Mouse (Mus musculus): ENCODE measurements at regions not wholly inside any gene's neighbourhood (a gene's known extent, or its start where the extent isn't known, plus 50 kb on each side); places are given as distances from the start of the nearest gene placed in this dataset.

- no peak for DNase-seq (ENCODE audit: low read depth)
Measured at GRCm38 (mm10) chr9:112014796-112015195, 220.9 kb downstream of the Arpp21 start.

DNA sequence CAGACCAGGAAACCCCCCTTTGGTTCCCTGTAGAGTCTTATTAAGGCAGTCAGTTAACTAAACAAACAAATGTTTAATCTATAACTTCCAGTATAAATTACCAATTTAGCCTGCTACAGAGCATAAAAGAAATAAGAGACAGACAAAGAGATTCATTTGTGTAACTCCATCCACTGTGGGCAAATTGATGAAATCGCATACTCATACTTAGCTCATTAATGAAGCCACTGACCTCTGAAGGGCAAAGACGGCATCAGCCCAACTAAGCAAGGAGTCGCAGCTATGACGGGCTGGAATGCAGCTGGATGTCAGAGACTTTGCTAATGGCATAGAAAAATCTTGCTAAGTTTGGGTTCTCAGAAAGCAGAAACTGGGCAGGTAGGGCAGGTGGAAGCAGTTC, 241.3 kb downstream of the Arpp21 start:
- DNase-seq (ENCODE audit: low read depth) = no peak

GRCm38 (mm10) chr9:111993844-111994243, 241.9 kb downstream of the Arpp21 start:
- DNase-seq (ENCODE audit: low read depth) = no peak

DNA sequence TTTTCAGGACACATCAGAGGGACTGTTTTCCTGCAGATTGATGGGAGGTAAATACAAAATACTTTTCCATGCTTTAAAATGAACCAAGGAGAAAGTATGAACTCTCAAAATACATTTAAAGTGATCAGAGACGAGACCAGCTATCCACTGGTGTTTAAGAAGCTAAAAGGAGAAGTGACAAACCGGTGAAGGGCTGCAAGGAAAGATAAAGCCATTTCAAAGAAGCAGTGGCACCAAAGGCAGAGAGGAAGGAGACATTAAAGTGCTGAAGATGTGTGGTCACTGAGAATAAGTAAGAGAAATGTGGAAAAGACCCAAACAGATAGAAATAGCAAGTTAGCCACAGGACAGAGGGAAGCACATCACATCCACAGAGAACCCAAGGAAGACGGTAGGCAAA, 245.7 kb downstream of the Arpp21 start:
- no peak for DNase-seq (ENCODE audit: low read depth)

GRCm38 (mm10) chr9:111963405-111964037, 272.2 kb downstream of the Arpp21 start:
- DNase-seq (ENCODE audit: low read depth) = no peak

GRCm38 (mm10) chr9:111957799-111958198, 267.7 kb upstream of the Stac start:
- peak; percentile 1 for DNase-seq (ENCODE audit: low read depth)

DNA sequence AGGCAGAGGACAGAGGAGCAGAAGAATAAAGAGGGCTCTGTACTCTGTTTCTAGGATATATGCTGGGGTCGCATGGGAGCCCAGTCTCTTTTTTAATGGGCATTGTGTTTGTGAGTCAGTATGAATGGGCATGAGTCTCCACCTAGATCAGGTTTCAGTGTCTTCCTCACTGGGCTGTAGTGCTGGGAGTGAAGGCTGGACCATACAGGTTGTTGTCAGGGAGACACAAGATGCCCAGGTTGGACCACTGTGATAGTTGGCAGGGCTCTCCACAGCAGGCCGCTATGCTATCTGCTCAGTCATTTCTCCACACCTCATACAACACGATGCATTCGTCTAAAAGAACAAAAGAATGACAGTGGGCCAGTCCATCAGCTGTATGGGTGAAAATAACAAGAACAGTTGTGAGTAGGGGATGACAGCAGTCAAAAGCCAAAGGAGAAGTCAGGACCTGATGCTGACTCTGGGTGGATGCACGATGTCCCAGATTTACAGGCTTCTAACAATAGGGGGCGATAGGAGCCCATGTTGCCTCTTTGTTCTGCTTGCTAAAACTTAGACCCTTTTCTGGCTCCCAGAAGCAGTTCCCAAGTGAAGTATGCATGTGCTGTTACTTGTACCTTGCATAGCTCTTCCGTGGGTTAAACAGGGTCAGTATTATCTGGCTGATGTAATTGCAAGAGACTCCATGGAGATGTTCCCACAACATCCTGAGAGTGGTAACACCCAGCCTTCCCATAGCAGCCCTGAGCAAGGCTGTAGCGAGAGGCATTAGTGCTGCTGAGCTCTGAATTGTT, 249.3 kb upstream of the Stac start:
- no peak for DNase-seq (ENCODE audit: low read depth)

- DNase-seq (ENCODE audit: low read depth) = no peak
Measured at GRCm38 (mm10) chr9:111932455-111932854, 242.3 kb upstream of the Stac start.

DNA sequence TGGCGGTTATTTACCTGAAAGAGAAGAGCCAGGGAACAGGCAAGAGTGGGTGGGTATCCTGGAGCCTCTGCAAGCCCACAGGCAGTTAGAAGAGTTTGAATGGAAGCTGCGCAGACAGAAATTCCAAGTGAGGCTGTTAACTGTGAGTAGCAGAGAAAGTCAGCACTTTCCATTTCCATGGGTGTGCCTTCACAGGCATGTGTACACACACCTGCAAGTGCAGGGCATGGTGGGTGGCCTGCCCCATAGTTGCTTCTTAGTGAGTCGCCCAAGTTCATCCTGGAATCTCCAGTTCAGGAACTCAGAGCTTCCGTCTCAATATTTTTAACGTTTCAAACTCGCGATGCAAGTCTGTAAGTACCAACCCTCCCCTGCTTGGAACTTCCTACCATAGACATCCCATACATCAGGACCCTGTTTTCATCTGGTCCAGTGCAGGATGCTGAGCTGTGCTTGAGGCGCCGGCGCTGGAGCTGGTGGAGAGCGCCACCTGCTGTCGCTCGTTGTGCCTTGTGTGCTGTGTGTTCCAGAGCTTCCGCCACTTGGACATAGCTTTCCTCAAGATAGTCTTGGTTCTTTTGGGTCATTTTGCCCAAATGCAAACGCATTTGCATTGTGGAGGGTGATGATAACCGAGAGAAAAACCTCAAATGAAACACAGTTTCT, 228.3 kb upstream of the Stac start:
- peak; percentile 38 for DNase-seq (ENCODE audit: low read depth)

GRCm38 (mm10) chr9:111916684-111917535, 226.8 kb upstream of the Stac start:
- peak; percentile 24 for DNase-seq (ENCODE audit: low read depth)

DNA sequence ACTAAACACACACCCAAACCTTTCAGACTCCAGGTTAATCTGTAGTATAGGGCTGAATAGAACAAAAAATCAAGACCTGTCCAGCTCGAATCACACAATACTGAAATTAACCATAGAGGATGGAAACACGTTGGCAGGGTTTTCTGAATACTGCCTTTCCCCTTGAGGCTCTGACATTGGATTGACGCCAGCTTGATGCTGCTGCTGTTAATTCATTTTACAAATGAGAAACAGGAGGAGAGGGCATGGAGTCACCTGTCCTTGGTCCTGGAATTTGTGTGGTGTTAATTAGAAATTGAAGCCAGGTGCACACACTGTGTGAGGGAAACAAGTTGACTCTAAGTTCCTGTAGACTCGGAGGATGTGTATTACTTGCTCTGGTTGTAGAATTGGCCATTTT, 218.7 kb upstream of the Stac start:
- no peak for DNase-seq (ENCODE audit: low read depth)

GRCm38 (mm10) chr9:111900196-111900595, 210.0 kb upstream of the Stac start:
- no peak for DNase-seq (ENCODE audit: low read depth)

- no peak for DNase-seq (ENCODE audit: low read depth)
Measured at GRCm38 (mm10) chr9:111897626-111898025, 207.5 kb upstream of the Stac start.

DNA sequence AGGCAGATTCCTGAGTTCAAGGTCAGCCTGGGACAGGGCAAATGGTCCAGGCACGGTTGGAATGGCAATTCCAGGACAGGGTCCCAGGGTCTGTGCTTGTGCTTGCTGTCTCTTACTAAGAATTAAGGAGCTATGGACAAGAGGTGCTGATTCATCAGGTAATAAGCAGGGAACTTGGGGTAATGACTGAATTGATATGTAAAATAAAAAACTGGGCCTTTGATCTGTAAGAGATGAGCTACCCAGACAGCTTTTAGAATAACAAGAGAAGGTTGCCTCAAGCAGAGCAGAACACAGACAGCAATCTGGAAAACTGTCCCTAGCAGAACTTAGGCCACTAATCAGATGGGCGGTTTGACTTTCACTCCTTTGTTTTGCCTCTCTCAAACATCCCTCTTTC, 189.6 kb upstream of the Stac start:
- DNase-seq (ENCODE audit: low read depth) = no peak

DNA sequence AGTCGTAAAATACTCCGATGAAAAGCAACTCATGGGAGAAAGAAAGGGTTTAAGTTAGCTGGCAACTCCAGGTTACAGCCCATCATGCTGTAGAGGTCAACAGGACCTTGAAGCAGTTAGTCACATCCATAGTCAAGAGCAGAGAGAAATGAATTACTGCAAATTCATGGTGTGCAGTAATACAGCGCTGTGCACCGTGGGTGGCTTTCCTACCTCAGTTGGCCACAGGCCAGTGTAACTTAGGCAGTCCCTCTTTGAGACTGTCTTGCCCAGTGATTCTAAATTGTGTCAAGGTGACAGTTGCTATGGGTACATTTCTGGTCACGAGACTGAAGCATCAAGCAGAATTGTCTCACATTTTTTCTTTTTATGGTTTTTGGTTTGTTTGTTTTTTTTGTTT, 186.7 kb upstream of the Stac start:
- DNase-seq (ENCODE audit: low read depth) = no peak

- no peak for DNase-seq (ENCODE audit: low read depth)
Measured at GRCm38 (mm10) chr9:111870466-111870865, 180.3 kb upstream of the Stac start.

- no peak for DNase-seq (ENCODE audit: low read depth)
Measured at GRCm38 (mm10) chr9:111869801-111870382, 179.7 kb upstream of the Stac start.

- no peak for DNase-seq (ENCODE audit: low read depth)
Measured at GRCm38 (mm10) chr9:111858051-111858450, 167.9 kb upstream of the Stac start.

- DNase-seq (ENCODE audit: low read depth) = no peak
Measured at GRCm38 (mm10) chr9:111854976-111855375, 164.8 kb upstream of the Stac start.

- DNase-seq (ENCODE audit: low read depth) = no peak
Measured at GRCm38 (mm10) chr9:111846366-111846765, 156.2 kb upstream of the Stac start.

DNA sequence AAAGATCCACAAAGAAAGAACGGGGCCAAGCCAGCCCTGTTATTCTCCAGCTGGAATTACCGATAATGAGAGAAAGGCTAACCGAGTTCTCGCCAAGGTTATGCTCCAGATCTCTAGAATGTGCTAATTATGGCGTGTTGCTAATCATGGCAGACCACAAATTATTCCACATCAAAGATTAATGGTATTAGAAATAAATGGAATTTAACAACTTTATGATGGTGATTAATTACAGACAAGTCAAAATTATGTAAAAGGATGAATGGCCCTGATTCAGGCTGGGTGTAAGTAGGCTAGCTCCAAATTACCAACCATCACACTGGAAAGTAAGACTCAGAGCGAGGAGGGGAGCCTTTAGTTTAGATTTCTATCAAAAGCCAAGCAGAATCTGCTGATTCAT, 151.0 kb upstream of the Stac start:
- no peak for DNase-seq (ENCODE audit: low read depth)
